Mouse (Mus musculus) lung, postnatal 25 days (tissue): ENCODE measurements around the gene Olfr516.
A peak's percentile ranks its signal among the peaks of the same experiment; 100 is the strongest.

Source experiments
- DNase-seq: peaks from one replicate; pipeline ENCODE4 v3.0.0; 2022; ENCODE audit warnings: low spot score

The Olfr516 gene

DNA sequence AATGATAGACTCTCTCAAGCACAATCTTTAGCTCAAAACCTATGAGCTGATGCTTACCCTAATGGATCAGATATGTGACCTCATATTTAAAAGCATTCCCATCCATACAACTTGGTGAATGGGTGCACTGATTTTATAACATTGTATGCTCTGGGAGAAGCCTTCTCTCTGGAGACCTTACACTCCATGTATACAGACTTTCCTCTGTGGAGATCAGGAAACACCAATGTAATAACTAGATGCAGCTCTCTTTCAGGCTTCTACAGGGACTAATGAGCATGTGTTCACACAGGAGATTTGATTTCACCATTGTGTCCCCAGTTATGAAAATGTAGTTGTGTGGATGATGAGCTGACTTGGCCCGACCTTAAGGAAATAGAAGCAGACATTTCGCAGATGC lies at the start of gene Olfr516:
Olfr516 (minus strand) TSS at position 101 of the 400 bp plus-strand sequence.
- no peak for DNase-seq

DNA sequence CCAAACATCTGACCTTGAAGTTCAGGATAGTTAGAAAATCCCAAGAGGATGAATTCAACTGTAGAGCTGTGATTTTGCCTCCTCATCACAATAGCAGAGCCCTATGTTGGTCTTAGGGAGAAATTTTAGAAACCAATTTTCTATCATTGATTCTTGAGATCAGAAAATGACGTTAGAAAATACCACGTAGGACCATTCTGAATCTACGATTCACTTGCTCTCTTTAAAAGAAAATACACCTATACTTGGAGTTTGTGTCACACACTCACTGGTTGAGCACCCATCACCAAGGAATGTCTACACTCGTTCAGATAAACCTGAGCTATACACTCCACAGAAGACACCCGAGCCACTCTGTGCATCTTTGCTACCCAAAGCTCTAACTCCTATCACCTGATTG lies 44.0 kb upstream of the Olfr516 start, which contains the start of gene Olfr519:
Olfr519 (minus strand) TSS at position 101 of the 400 bp plus-strand sequence.
- no peak for DNase-seq

DNA sequence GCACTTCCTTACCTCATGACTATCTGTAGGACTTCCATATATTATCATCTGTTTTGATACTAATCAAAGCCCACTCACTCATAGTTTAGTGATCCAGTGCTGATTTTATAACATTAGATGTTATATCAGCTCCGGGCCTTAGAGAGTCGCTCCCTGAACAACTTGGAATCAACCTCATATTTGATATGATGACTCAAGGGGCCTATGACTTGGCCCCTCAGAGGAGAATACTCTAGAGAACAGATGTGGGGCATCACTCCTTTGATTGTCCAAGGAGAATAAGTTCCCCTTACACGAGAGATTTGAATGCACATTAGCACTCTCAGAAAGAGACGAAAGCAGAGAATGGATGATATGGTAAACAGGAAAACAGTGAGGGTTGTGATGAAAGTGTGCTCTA lies 34.6 kb upstream of the Olfr516 start, which contains the start of gene Olfr518:
Olfr518 (minus strand) TSS at position 101 of the 400 bp plus-strand sequence.
- DNase-seq: no peak

DNA sequence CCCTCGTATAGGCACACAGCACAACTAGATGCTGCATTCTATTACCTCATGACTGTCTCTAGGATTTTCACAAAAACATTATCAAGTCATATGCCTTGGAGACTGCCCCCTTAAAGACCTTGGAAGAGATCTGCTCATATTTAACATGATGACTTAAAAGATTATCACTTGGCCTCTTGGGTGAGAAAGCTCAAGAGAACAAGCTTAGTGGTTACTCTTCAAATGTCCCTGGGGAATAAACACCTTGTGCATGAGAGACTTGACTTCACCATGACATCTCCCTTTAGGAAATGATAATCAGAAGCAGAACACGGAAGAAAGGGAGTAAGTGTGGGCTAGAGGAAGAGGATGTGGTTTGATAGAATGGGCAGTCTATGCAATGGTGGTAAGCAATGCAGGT lies 21.9 kb upstream of the Olfr516 start, which contains the start of gene Olfr517:
Olfr517 (minus strand) TSS at position 101 of the 400 bp plus-strand sequence.
- DNase-seq: no peak

DNA sequence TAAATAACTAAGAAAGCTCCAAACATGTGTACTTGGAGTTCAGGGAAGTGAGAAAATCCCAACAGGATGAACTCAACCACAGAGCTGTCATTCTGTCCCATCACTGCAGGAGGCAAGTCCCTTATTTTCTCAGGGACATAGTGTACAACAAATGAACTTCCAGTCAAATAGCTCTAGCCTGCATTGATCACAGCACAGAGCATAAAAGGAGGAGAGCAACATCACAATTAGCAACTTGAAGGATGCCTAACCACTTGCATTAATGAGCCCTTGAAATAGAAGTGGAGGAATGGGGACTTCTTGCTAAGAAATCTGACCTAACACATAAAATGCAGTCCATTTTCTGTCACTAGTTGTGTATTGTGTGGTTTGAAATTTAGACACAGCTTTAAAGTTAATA lies 24.4 kb downstream of the Olfr516 start, which contains the start of gene Olfr514:
Olfr514 (minus strand) TSS at position 101 of the 400 bp plus-strand sequence.
- no peak for DNase-seq

DNA sequence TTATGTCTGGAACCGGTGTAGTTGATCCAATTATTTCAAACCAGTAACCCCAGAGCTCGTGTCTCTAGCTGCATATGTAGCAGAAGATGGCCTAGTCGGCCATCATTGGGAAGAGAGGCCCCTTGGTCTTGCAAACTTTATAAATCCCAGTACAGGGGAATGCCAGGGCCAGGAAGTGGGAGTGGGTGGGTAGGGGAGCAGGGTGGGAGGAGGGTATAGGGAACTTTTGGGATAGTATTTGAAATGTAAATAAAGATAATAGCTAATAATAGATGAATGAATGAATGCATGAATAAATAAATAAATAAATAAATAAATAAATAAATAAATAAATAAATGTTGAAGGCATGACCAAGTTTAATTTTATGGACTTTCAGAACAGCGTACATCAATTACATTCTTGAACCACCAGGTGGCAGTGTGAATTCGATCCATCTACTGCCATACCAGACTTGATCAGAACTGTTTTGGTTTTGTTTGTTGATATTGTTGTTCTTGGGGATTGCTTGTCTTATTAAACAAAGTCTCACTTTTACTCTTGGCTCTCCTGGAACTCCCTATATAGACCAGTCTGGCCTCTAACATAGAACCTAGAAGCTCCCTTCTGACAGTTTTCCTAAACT lies 35.6 kb downstream of the Olfr516 start:
- peak; percentile 19 for DNase-seq

DNA sequence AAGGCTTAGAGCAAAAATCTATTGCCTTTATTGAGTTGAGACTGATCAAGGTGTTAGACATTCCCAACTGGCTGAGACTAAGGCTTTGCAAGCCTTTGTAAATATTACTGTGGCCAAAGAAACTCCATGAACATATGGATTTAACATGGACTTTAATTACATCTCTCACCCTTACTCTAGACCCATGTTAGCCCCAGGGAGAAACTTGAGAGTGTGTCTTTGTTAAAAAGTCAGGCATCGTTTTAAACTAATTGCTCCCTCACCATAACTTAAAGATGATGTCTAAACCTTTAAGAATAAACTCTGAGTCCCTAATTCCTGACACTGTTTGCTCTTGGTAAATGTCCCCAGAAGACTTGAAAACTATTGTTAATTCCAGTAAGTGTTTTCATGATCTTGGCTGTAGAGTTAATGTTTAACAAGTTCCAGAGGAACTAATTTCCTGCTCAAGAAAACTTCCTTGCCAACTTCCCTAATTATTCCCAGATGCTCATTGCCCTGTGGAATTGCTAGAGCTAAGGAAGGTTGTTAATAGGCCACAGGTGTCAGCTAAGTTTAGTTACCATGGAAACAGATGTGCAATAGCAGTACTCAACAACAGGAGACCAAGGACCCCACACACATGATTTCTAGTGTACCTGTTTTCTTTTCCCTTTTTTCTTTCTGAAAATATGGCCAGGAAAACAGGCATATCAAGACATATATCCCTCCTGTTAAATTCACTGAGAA lies 53.0 kb downstream of the Olfr516 start:
- no peak for DNase-seq
